Mouse (Mus musculus) ZHBTc4 (cell line): ENCODE measurements around the gene Cryzl2.

ENCODE experiments used
- DNase-seq: peaks from one replicate; pipeline ENCODE4 v3.0.0-alpha.2; 2011; ENCODE audit warnings: low read depth, low spot score

The Cryzl2 gene

DNA sequence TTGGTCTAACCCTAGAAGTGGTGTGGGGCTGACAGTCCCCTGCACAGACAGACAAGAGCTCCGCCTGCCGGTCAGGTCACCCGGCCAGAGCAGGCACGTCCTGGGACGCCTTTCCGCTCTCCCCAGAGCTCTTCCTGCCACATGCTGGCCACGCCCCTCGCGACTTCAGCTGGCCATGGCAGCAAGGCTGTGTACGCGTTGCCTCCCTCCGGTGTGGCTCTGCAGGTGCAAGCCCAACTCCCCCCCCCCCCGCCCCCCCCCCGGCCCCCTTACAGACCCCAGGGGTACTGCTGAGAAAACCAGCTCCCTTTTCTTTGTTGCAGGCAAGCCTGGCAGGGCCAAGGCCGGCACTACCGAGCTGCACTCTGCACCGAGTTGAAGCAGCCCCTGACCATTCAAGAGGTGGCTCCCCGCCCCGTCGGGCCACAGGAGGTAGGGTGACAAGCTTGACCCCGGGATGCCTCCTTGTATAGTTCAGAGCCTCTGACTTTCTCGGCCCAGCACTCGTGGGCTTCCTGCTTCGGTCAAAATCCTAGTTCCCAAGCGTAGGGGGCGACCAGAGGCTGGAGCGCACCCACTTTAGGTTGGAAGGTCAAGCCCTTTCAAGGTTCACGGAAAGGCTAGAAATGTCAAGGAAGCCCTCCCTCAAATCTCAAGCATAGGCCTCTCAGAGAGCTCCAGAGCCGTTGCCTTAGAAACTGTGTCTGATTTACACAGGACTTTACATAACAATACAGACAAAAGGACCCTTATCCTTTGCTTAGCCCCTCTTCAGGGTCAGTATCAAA, at the start of gene Cryzl2:
Cryzl2 (plus strand) TSS at position 157 of the 788 bp plus-strand sequence.
- DNase-seq: peak; percentile 94

DNA sequence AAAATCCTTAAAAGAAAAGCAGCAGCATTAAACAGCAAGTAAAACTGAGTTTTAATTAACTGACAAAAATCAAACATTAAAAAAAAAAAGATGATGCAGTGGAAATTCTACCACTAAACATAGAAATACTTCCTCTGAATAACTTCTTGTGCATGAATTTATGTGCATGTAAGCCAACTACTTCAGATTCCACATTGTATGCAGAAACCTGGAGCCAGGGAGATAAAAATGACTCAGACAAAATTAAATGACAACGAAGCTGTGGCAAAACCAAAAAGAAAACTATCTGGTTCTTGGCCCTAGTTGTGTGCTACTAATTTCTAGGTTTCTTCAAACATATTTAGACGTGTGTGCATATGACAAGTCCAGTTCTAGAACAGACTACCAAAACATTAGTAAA, 48.7 kb upstream of the Cryzl2 start:
- DNase-seq: no peak

DNA sequence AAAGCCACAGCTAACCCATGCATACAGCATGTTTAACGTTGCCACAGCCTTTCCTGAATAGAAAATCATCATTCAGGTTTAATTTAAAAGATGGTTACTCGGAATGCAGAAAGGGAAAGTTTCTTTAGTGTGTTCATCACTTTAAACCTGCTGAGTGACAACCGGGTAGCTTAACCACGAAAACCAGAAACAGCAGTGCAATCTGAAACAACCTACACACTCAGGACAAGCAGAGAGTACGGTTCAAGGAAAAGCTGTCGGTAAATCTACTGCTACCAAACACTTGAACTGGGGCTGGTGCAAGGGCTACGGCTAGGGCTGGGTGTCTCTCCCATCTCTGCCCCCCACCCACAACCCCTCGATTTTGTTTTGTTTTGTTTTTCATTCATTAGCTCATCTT, 47.4 kb upstream of the Cryzl2 start:
- no peak for DNase-seq

DNA sequence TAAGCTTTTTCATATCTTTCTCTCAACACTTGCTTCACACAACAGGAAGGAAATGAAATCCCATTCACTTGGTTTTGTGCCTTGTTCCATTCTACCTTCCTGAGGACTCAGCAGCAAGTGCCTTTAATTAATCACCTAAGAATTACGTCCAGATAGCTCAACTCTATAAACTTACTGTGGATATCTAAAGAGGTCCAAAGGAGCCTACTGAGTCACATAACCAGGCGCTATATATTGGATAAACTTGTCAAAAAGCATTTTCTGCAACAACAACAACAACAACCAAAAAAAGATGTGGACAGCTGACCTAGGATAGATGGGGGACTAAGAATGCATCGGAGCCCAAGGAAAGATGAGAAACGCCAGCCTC, 47.1 kb upstream of the Cryzl2 start:
- no peak for DNase-seq

- DNase-seq: peak; percentile 56
Observed at GRCm38 (mm10) chr1:157411711-157412380, 46.5 kb upstream of the Cryzl2 start.

DNA sequence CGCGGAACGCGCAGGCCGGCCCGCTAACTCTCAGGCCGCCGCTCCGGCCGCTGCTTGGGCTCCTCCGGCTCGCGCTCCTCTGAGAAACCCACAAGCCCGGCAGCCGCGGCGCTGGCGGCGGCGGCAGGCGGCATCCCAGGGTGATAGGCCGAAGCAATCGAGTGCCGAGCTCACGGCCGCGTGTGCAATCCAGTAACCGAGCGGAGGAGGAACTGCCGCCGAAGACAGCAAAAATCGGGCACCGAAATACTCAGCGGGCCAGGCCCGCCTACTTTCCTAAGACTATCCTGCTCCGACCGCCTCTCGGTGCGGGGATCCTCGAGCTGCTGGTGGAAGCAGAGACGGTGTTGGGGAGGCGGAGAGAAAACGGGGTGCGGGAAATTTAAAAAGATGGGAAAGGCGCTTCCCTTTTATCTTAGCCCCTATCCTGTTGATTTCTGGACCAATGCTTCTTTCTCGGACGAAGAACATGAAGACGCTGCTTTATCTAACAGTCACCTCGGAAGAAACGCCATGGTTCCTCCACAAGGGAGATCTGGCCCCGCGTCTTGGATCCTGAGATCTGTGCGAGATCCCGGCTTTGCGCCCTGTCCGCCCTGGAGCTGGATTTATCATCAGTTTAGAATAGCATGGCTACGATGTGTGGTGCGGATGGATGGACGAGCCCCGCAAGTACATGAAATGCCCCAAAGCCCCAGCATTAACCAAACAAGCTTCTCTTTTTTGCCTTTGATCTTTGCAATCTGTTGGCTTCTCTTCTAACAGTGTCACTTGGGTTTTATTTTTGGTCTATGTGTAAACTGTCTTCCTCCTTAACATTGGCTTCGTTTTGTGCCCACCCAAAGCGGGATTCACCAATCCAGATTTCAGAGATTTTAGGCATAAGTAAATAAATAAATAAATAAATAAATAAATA, 45.7 kb upstream of the Cryzl2 start, which contains the start of gene Rasal2:
Rasal2 (minus strand) TSS at position 142 of the 916 bp plus-strand sequence.
- DNase-seq: peak; percentile 99

- no peak for DNase-seq
Observed at GRCm38 (mm10) chr1:157415771-157416170, 42.6 kb upstream of the Cryzl2 start.

DNA sequence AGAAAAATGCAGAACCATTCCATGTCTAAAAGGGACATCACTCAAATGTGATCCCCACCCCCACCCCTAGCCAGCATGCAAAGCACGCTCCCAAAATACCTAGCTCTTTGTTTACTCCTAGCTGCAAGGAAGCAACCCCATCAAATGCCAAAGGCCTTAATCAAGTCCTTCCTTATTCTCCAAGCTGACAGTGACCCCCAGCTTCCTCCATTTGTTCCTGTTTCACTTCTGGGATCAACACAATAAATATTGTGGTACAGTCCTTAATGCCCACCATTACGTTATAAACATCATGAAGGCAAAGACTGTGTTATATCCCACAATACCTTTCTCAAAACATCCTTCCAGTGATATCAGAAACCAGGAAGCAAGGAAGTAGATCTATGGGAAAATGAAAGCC, 41.7 kb upstream of the Cryzl2 start:
- DNase-seq: no peak

- no peak for DNase-seq
Observed at GRCm38 (mm10) chr1:157417414-157417813, 41.0 kb upstream of the Cryzl2 start.

- DNase-seq: no peak
Observed at GRCm38 (mm10) chr1:157417861-157418260, 40.5 kb upstream of the Cryzl2 start.

GRCm38 (mm10) chr1:157425741-157426427, 32.5 kb upstream of the Cryzl2 start:
- DNase-seq: peak; percentile 63

DNA sequence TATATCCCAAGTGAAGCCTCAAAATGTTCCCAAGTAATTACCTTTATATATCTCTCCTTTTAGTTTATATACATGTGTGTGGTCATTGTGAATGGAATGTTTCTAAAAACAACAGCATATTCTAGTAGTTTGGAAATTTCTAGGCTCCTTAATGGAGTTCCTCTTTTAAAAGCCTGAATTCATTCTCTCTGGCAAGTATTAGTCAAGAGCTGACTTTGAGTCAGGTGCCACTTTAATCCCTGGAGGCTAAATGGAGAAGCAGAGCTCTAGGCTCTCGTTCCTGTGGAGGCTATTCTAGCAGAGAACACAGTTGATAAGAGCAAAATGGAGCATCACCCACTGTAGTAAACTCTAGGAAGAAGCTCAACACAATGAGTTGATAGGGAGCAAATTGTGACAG, 31.4 kb upstream of the Cryzl2 start:
- no peak for DNase-seq

DNA sequence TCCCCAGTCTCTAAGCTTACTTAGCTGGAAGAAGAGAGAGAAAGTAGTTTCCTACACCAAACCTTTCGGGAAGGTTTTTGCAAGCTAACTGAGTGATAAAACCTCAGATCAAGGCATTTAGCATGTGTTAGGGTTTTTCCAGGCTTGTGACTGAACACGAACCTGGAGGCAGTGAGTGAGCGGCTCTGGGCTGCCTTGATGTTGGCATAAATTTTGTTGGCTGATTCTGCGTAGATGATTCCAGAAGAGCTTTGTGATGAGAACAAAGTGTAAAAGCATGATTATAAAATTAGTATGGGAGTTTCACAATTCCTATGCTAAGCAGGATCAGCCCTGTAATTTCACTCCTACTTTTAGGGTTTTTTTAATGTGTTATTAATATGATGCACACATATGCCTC, 30.8 kb upstream of the Cryzl2 start:
- DNase-seq: no peak

GRCm38 (mm10) chr1:157428366-157428765, 30.0 kb upstream of the Cryzl2 start:
- no peak for DNase-seq

GRCm38 (mm10) chr1:157433316-157433715, 25.1 kb upstream of the Cryzl2 start:
- DNase-seq: peak; percentile 30

GRCm38 (mm10) chr1:157434404-157434803, 24.0 kb upstream of the Cryzl2 start:
- DNase-seq: no peak

GRCm38 (mm10) chr1:157435926-157436325, 22.5 kb upstream of the Cryzl2 start:
- no peak for DNase-seq

GRCm38 (mm10) chr1:157438290-157438689, 20.1 kb upstream of the Cryzl2 start:
- no peak for DNase-seq

DNA sequence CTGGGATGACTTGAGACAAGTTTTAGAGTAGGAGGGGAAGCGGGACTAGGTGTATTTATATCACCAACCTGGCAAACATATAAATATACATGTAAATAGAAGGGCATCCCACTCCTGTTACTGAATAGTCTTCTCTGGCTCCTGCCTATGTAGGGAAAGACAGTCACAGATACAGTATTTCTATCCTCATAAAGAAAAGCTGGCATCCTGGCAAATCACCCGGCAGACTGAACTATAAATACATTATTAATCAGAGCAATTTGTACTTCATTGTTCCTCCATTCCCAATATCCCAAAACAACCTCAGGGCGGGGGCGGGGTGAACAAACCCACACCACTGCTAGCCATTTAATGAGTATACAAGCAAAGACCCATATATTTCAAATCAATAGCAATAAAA, 19.3 kb upstream of the Cryzl2 start:
- no peak for DNase-seq

DNA sequence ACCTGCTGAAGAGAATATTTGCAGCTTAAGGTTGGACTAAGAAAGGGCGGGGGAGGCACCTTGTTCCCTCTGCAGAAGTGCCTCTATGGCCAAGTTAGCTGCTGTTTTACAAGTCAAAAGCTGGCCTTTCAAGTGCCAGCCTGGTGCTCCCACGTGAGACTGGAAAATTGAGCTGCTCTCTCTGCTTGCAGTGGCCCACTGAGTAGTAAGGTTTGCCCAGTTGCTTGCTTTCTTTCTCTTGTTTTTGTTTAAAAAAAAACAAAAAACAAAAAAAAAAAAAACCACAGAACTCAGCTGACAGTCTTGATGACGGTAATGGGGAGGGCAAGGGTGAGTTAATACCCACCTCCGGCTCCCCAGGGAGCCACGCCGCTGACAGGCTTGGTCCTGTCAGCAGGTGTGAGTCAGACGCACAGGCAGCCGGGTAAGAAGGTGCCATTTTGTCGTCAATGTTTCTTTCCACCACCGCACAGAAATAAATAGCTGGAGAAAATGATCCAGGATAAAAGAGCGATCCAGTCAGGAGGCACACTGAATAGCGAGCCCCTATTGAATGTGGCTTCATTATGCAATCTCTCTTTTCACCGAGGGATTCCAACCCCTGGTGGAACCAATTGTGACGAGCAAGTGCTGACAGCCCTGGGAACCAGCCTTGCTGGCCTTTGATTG, 18.3 kb upstream of the Cryzl2 start:
- DNase-seq: peak; percentile 69
